Mouse (Mus musculus): ENCODE results near the gene Fut8.

- TF ChIP-seq SIN3A (IDR thresholded peaks at IDR 0.05; ENCODE audit: low read length), result no peak
- no peak for TF ChIP-seq RAD21 (IDR thresholded peaks at IDR 0.05; ENCODE audit: low read depth, low read length)
- TF ChIP-seq CTCF (conservative IDR thresholded peaks at IDR 0.05 in 1 of 2, IDR thresholded peaks at IDR 0.05 in 1 of 2; ENCODE audit: low read depth in 2 of 2, low read length in 2 of 2), result no peak
- no peak for TF ChIP-seq EP300 (IDR thresholded peaks at IDR 0.05; ENCODE audit: low read length)
- no peak for TF ChIP-seq ELF1 (IDR thresholded peaks at IDR 0.05; ENCODE audit: low read depth, low read length)
These were observed 39.7 kb upstream of the Fut8 start for GRCm38 (mm10) chr12:77198253-77198652.

Data from CH12.LX (cell line).